Mouse (Mus musculus): ENCODE data around the gene Clcn1. TPM values are rescaled to one million over a fixed set of nuclear protein-coding genes. Genes with fewer than 3 reads are reported as not detected.
A peak's percentile ranks its signal among the peaks of the same experiment; 100 is the strongest.

Clcn1 gene
- total RNA-seq, 2 experiments from 2014 or later: 74.8 to 78.2 TPM

DNA sequence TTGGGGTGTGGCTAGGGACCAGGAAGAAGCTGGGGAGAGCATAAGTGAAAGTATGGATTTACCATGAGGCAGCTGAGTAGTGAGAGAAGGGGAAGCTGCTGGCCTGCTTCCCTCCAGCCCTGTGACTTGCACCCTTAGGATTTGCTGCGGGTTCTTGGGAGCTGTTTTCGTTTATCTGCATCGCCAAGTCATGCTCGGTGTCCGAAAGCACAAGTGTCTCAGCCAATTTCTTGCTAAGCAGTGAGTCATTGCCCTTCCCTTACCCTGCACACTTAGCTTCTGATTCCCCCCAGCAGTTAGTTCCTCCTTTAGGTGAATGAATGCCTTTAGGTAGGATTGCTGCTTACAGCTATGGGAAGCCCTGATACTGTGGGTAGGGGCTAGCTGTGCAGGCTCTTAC is 12.9 kb downstream of the Clcn1 start:
- DNase-seq: no peak

DNA sequence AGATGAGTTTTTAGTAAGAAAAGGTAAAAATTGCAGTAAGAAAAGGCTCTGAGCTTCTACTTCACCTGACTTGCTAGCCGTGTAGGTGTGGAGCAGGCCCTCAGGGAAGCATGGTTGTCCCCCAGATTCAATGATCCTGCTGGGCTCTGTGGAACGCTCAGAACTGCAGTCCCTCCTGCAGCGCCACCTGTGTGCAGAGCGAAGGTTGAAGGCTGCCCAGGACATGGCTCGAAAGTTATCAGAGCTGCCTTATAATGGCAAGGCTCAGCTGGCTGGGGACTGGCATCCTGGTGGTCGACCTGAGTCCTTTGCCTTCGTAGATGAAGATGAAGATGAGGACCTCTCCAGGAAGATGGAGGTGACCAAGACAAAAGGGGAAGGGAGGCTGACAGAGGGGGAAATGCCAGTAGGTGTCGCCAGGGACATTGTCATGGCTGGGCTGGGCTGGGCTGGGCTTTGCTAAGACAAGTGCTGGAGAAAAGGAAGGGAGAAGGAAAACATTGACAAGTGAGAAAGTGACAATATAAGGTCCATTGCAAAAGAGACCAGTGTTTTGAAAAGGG is 23.4 kb downstream of the Clcn1 start:
- no peak for DNase-seq

DNA sequence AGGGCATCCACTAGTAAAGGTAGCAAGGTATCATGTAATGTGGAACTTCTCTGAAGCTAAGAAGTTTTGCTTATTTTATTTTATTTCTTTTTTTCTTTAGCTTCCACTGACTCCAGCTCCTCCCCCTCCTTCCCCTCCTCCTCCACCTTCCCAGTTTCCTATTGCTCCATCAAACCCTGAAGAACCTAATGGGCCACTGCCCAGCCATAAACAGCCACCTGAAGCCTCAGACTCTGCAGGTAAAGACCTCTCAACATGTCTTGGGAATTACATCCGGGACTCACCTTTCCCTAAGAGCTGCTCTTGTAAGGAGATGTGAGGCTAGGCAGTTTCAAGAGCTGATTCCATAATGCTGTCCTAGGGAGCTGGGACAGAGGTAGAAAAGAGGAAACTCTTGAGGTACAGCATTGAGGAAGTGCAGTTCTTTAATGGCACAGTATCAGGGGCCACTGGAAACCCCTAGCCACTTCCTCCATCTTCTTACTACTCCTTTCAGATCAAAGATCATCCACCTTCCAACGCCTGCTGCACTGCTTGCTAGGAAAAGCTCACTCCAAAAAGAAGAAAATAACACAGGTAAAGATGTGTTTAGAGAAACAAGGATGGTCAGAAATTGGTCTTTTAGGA is 24.1 kb downstream of the Clcn1 start:
- no peak for DNase-seq

DNA sequence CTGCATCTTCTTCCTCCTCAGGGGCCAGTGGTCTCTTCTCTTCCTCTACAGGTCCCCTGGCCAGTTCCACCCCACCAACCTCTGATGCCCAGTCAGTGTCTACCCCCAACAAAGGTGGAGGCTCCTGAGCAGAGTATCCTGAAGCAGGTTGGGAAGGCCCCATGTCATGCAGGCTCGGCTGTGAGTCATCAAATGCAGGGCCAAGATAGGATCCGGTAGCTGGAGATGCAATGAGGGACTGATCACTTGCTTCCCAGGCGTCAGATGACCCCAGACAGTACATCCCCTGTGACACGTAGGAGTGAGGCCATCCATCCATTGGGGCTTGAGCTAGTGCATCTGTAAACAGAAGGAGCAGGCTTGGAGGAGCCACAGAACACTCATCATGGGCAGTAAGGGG is 31.8 kb downstream of the Clcn1 start:
- no peak for DNase-seq

DNA sequence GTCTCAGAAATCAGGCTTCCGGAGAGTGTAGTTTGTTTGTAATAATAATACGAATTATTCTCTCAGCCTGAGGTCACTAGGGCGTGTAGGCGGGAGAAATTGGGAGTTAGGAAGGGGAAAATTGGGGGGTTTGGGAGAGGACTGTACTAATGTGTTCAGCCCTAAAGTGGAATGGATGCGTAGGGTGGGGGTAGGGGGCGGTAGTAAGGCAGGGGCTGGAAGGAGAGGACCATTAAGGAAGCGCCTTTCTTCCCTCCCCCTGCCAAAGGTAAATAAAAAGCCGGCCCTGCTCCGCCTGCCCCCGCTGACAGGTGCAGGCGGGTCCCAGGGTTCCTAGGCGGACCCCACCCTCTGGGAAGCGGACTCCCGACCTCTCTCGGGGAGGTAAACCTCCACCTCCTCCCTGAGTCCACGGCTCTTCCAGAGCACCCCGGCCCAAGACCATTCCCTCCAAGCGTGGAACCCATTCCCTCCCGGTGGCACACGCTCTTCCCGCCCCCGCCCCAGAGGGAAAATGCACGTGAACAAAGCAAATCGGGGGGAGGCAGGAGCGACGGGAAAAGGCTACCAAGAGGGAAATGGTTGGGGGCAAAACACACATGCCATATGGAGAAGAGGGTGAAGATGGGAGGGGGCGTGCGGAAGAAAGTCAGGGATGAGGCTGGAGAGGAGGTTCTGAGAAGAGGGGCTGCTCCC is 37.0 kb downstream of the Clcn1 start:
- DNase-seq: no peak

DNA sequence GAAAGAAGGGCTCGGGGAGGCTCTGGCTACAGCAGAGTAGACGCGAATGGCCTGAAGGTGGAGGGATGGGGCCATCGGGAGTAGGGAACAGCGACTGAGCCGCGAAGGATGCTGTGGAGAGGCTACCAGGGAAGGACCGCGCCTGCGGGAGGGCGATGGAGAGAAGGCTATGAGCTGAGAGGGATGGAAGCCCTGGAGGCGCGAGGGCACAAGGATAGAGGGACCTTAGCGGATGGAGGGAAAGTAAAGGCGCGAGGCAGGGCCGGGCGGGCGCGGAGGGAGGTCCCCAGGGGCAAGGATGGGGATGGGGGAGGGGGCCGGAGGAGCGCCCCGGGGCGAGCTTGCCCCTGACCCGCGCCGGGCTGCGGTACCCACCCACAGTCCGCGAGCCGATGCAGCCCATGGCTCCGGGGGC is 37.6 kb downstream of the Clcn1 start:
- DNase-seq: peak; percentile 38

DNA sequence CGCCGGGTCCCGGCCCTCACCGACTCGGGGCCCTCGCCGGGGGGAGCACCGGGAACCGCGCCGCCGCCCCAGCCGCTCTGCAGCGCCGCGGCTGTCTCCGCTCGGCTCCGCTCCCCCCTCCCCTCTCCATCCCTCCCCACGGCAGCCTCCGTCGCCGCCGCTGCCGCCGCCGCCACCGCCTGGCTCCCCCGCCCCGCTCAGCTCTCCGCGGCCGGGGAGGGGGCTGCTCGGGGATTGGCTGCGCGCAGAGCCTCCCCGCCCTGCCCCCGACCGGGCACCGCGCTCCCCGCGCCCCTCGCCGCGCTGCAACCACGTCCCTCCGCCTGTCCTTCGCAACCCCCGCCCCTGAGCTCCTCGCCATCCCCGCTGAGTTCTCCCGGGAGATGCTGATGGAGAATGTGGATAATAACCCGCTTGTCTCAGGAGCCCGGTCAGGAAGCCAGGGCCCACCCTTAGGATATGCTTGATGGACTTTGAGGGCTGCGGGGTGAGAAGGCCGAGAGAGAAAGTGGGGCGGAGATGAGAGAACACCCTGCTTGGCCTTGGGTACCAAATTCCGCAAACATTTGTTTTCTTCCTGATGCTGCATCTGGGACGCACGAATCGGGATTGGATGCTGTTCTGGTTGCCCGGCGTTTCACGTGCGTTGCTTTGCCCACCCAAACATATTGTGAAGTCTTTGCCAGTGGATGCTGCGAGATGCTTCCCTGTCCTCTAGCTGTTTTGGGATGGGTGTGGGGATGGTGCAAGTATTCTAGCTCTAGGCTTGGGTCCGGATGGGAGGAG is 38.2 kb downstream of the Clcn1 start, which contains the start of gene Fam131b:
Gene Fam131b, minus strand, starts transcription at position 162 of the 786 bp plus-strand sequence.
- DNase-seq: no peak

DNA sequence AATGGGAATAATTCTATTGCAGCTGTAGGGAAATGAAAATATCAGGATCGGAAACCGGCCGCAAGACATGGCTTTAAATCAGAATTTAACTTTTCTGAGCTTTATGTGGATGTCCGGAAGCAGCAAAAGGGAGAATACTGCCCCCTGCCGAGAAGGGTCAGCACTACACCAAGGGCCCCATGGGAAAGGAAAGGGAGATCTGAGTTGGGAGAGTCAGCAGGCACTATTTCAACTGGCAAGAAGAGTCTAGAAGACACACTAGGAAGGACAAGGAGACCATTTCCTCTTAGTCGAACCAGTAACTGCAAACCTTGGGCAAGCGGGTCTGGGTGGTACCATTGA is 38.8 kb downstream of the Clcn1 start:
- peak; percentile 76 for DNase-seq

DNA sequence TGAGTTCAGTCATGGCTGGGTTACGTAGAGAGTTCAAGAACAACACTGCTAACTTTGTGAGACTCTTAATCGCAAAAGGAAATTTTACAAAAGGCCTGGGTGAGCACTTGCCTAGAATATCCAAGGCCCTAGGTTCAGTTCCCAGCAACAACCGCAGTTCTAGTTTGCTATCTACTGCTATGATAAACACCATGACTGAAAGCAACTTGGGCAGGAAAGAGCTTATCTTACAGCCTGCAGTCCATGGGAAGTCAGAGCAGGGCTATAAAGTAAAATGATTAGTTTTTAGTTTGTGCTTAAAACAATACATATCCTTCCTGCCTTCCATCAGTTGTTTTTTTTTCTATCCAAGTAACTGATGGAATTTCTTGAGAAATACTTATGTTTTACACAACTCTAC is 40.0 kb downstream of the Clcn1 start:
- DNase-seq: no peak

DNA sequence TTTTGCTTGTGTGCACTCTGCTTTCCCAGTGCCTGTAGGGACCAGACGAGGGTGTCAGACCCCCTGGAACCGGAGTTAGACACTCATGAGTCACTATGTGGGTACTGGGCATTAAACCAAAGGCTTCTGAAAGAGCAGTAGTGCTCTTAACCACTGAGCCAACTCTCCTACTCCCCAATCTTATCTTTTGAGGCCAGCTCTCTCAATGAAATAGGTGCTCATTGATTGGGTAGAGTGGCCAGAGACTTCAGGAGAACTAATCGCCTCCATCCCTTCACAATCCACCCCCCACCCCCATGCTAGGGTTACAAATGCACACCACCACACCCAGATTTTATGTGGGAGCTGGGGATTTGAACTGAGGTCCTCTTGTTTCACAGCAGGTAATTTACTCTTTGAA is 42.3 kb downstream of the Clcn1 start:
- DNase-seq: no peak

DNA sequence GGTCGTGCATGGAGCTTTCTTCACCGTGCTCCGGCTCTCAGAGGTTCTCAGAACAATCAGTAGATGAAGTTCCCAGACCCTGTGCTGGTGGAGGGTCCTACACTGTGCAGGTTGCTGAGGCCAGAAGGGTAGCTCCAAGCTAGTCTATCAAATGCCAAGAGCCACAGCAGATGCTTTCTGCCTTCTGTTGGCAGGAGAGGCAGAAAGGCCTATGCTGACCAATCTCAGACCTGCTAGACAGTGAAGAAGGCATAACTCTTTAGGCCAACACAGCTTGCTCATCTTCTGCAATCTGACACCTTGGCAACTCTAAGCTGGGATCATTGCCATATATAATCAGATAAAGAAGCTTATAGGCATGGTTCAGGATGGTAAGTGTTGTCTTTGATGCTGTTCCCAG is 43.7 kb downstream of the Clcn1 start:
- no peak for DNase-seq

DNA sequence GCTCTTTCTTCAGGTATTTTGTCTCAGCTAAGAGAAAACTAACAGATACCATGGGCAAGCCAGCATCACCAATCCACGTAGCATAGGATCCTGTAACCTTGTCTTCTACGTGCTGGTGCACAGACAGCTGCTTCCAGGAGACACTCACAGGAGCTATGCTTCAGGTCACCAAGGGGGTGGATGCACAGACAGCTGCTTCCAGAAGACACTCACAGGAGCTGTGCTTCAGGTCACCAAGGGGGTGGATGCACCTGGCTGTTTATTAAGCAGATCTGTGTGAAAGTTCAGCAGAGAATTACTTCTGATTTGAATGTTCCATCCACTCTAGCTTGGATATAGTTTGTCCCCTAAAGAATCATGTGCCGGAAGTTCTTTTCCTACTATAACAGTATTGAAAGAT is 44.5 kb downstream of the Clcn1 start:
- no peak for DNase-seq

DNA sequence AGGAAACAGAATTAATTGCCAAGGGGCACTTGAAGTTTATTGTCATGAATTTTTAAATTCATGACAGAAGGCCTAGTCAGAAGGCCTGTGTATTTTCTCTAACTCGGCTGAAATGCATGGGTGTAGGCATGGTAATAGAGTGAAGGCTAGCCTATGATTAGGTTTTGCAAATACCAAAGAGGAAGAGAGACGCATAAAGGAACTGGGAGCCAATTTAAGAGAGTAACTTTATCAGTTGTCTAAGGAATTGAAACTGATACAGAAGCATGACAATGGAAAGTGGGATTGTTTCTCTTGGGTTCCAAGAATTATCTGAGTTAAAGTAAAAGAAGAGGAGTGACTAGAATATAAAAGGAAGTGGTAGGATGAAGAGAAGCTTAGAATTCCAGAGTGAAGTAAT is 52.7 kb downstream of the Clcn1 start:
- DNase-seq: no peak

DNA sequence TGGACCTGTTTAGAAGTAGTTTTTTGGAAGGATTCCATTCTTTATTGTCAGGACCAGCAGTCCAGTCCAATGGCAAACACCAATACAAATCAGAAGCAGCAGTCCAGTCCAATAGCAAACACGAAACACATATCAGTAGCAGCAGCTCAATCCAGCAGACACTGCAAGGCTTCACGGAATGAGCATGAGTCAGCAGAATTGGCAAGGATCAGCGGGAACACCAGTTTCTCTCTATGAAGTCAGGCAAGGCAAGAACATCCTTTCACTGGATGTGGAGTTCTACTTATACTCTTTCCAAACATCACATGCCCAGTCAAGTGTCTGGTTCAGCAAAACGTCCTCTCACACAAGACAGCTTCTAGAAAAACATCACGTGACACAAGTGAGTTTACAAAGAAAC is 53.5 kb downstream of the Clcn1 start:
- no peak for DNase-seq

DNA sequence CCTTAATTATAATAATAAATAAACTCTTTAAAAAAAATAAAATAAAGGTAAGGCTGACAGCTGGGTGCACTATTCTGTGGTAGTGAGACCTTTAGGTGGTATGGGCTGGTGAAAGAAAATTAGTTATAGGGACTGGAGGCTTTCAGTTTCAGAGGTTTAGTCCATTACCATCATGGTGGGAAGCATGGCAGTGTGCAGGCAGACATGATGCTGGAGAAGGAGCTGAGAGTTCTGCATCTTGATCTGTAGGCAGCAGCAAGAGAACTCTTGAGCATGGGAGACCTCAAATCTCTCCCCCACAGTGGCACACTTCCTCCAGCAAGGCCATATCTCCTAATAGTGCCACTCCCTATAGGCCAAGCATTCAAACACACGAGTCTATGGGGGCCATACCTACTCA is 55.7 kb downstream of the Clcn1 start:
- no peak for DNase-seq

DNA sequence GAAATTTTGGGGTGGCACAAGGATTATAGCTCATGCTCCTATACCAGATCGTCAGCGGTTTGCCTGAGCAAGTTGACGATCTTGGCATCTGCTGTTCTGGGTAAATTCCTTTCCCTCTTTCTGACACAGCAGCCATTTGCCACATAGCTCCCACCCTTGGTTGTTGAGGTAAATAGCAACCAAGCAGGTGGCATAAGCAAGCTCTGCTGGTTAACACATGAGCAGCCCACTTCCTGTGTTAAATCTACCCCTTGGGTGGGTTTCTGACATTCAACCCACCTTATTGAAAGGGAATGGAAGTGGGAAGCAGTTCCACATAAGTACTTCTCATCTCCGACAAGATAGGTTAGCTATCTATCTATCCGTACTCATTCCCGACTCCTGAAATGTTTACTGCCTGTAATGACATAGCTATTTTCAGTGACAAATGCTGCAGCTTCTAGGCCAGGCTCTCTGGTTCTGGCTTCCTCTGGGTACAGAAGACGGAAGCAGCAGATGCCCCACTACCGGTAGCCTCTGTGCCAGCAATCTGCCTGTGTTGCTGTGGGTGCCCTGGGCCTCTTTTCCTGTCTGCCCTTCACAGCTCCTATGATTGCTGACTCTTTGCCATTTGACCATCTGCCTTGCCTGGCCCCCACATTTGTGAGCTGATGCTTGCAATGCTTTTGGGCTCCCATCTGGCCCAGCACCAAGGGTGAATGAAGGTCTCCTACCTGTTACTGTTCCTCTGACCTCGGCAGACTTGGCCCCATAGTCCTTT is 57.1 kb downstream of the Clcn1 start:
- DNase-seq: no peak

DNA sequence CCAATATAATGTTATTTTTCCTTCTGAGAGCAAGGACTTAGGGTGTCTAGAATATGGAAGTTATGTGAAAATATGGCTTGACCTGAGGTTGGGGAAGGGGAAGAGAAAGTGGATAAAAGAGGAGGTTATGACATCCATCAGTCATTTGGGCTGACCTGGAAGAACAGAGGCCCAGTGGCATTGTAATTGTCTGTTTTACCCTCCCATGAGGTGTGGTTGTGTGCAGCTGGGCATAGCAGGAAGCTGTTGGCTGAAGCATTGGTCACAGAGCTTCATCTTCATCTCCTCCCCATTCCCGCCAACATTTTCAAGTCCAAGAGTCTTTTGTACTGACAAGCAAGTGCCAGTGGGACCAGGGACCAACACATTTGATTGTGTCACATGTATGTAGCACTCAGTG is 57.8 kb downstream of the Clcn1 start:
- no peak for DNase-seq

DNA sequence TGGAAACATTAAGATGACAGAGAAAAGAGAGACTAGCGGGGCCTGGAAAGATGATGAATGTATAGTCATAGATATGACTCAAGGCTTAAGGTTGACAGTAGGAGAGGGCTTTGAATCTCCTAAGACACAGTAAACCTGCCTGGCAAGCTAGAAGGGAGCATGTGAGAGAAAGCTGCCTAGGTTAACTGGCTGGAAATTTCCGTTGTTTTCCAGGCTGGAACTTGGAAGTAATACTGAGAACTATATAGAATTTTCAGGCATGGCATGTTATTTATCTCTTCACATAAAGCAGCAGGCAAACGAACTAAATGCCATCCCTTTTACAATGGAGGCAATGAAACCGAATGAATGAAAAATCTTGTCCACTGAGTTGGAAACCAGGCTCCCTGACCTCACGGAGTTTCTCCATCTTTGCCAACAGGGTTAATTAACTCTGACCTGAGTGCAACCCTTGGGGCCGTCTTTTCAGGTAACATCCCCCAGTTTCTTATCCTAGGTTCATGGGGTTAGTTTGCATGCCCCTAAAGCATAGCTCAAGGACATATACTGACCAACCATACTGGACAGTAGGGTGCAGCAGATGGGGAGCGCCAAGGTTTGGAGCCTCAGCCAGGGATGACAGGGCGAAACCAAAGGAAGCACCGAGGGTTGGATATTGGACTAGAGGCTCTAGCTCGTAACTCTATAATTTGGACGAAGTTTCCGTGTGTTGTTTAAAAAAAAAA is 62.0 kb downstream of the Clcn1 start:
- no peak for DNase-seq

DNA sequence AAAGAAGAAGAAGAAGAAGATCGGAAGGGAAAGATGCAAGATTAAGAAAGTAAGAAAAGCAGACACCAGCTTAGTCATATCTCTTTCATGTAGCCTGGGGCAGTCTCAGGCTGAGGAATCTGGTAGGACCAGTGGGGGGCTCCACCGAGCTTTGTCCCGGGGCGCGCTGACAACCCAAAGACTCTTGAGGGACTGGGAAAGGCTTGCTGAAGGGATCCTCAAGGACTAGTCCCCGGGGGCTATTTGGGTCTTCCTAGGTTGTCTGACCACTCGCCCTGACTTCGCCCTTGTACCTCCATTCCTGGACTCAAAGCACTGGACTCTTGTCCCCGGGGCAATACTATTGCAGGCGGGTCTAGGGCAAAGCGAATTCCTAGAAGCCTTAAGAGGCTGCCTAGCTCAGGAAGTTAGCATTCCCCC is 62.5 kb downstream of the Clcn1 start:
- DNase-seq: peak; percentile 73

DNA sequence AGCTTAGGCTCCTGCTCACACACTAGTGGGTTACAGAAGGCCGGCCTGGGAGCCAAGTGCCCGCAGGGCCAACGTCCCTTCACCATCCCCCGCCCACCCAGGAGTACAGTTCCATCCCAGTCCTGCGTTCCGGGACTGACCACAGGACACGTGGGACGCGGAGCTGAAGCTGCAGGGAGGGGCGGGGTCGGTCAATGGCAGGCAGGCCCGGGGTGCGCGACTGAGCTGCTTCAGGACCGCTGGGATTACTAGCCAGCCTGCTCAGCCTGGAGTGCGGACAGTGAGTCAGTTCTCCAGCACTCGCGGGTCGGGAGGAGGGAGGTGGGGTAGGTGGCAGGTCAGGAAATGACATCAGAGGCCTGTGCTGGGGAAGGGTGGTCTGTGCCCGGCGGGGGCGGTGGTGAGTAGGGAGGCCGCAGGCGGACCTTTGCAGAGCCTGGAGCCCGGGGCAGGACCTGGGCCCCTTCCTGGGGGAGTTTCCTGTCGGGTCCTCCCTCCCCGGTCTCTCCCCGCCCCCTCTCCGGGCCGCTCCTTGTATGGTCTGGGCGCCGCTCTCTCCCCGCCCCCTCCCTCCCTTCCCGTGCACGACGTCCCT is 63.0 kb downstream of the Clcn1 start, which contains the start of gene Zyx:
Gene Zyx, plus strand, starts transcription at position 205 of the 595 bp plus-strand sequence.
- peak; percentile 91 for DNase-seq

Data from gastrocnemius, postnatal 10 days (tissue).